Mouse (Mus musculus): ENCODE results near the gene Rgs2.

Rgs2 gene

GRCm38 (mm10) chr1:143982765-143983312, 21.1 kb downstream of the Rgs2 start:
- no peak for DNase-seq

- DNase-seq = no peak
Measured at GRCm38 (mm10) chr1:143982085-143982764, 21.7 kb downstream of the Rgs2 start.

- no peak for DNase-seq
Measured at GRCm38 (mm10) chr1:143980811-143981210, 23.1 kb downstream of the Rgs2 start.

- DNase-seq = no peak
Measured at GRCm38 (mm10) chr1:143974637-143975036, 29.3 kb downstream of the Rgs2 start.

GRCm38 (mm10) chr1:143962301-143962700, 41.7 kb downstream of the Rgs2 start:
- DNase-seq = no peak

- no peak for DNase-seq
Measured at GRCm38 (mm10) chr1:143960340-143960739, 43.6 kb downstream of the Rgs2 start.

GRCm38 (mm10) chr1:143956090-143956489, 47.9 kb downstream of the Rgs2 start:
- DNase-seq = no peak

- no peak for DNase-seq
Measured at GRCm38 (mm10) chr1:143952841-143953240, 51.1 kb downstream of the Rgs2 start.

Measured in right cerebral cortex, adult 18-20 months (tissue).